Mouse (Mus musculus): ENCODE measurements around the gene Lrch4. TPM values are rescaled to one million over a fixed set of nuclear protein-coding genes. Genes with fewer than 3 reads are reported as not detected.

The Lrch4 gene
- polyA plus RNA-seq, 1 experiment from 2014 or later: 42.6 TPM

- no peaks in the 10 kb centered on the region for H3K36me3 ChIP-seq (ENCODE audit: insufficient read depth, low read length)
- no peak overlapping the region for H3K4me2 ChIP-seq (ENCODE audit: low read length)
- ATAC-seq (replicated peaks; ENCODE audit: low FRiP score, low read depth) (no peak), DNase-seq (ENCODE audit: low spot score) (no peak)
- no peak overlapping the region for H3K4me3 ChIP-seq (replicated peaks; ENCODE audit: low read depth, low read length)
- TF ChIP-seq CTCF (IDR thresholded peaks at IDR 0.05; ENCODE audit: low read depth): no peak
- H3K9ac ChIP-seq (ENCODE audit: low read depth, low read length): no peak overlapping the region
- no peaks in the 10 kb centered on the region for H3K27me3 ChIP-seq (ENCODE audit: insufficient read depth, low read length)
- 80% methylated on average over 7 of the region's 7 CpGs for WGBS
- H3K27ac ChIP-seq: no peak overlapping the region
- no peaks in the 10 kb centered on the region for H3K9me3 ChIP-seq (replicated peaks; ENCODE audit: low read length)
- H3K4me1 ChIP-seq (replicated peaks; ENCODE audit: insufficient read depth, low read length): peaks cover 6% of the 10 kb centered on the region; the same call in 1 of the 2 replicates
Observed at GRCm38 (mm10) chr5:137595921-137596320, 33.0 kb upstream of the Lrch4 start.

- WGBS: 29% methylated on average over 29 of the region's 30 CpGs
- no peak for TF ChIP-seq CTCF (IDR thresholded peaks at IDR 0.05; ENCODE audit: low read depth)
- Histone ChIP-seq H3K4me1 (replicated peaks; ENCODE audit: insufficient read depth, low read length) (peaks cover 6% of the 10 kb centered on the region; the same call in 1 of the 2 replicates), H3K36me3 (ENCODE audit: insufficient read depth, low read length) (no peaks in the 10 kb centered on the region), H3K4me2 (ENCODE audit: low read length) (peak overlapping the region; percentile 31; the same call in 1 of the 2 replicates), H3K9ac (ENCODE audit: low read depth, low read length) (no peak overlapping the region), H3K9me3 (replicated peaks; ENCODE audit: low read length) (no peaks in the 10 kb centered on the region), H3K4me3 (replicated peaks; ENCODE audit: low read depth, low read length) (no peak overlapping the region), H3K27me3 (ENCODE audit: insufficient read depth, low read length) (no peaks in the 10 kb centered on the region), H3K27ac (peak overlapping the region; percentile 14; the same call in 1 of the 2 replicates)
- no peak for ATAC-seq (replicated peaks; ENCODE audit: low FRiP score, low read depth)
- DNase-seq (ENCODE audit: low spot score): peak; percentile 45
Observed at GRCm38 (mm10) chr5:137596601-137597261, 32.2 kb upstream of the Lrch4 start.

GRCm38 (mm10) chr5:137597625-137598024 is 31.3 kb upstream of the Lrch4 start:
- no peaks in the 10 kb centered on the region for H3K36me3 ChIP-seq (ENCODE audit: insufficient read depth, low read length)
- no peak overlapping the region for H3K4me2 ChIP-seq (ENCODE audit: low read length)
- no peak for ATAC-seq (replicated peaks; ENCODE audit: low FRiP score, low read depth)
- H3K9ac ChIP-seq (ENCODE audit: low read depth, low read length): no peak overlapping the region
- no peaks in the 10 kb centered on the region for H3K27me3 ChIP-seq (ENCODE audit: insufficient read depth, low read length)
- H3K27ac ChIP-seq: no peak overlapping the region
- no peak for TF ChIP-seq CTCF (IDR thresholded peaks at IDR 0.05; ENCODE audit: low read depth)
- H3K4me3 ChIP-seq (replicated peaks; ENCODE audit: low read depth, low read length): no peak overlapping the region
- H3K4me1 ChIP-seq (replicated peaks; ENCODE audit: insufficient read depth, low read length): peaks cover 6% of the 10 kb centered on the region
- DNase-seq (ENCODE audit: low spot score): no peak
- no peaks in the 10 kb centered on the region for H3K9me3 ChIP-seq (replicated peaks; ENCODE audit: low read length)
- 97% methylated on average over 6 of the region's 6 CpGs for WGBS

- no peaks in the 10 kb centered on the region for H3K36me3 ChIP-seq (ENCODE audit: insufficient read depth, low read length)
- H3K4me3 ChIP-seq (replicated peaks; ENCODE audit: low read depth, low read length): no peak overlapping the region
- H3K27me3 ChIP-seq (ENCODE audit: insufficient read depth, low read length): no peaks in the 10 kb centered on the region
- no peak overlapping the region for H3K4me2 ChIP-seq (ENCODE audit: low read length)
- H3K4me1 ChIP-seq (replicated peaks; ENCODE audit: insufficient read depth, low read length): peaks cover 10% of the 10 kb centered on the region
- ATAC-seq (replicated peaks; ENCODE audit: low FRiP score, low read depth) (no peak), DNase-seq (ENCODE audit: low spot score) (no peak)
- no peak for TF ChIP-seq CTCF (IDR thresholded peaks at IDR 0.05; ENCODE audit: low read depth)
- 72% methylated on average over 2 of the region's 2 CpGs for WGBS
- no peak overlapping the region for H3K9ac ChIP-seq (ENCODE audit: low read depth, low read length)
- H3K9me3 ChIP-seq (replicated peaks; ENCODE audit: low read length): no peaks in the 10 kb centered on the region
- no peak overlapping the region for H3K27ac ChIP-seq
Observed at GRCm38 (mm10) chr5:137598100-137598826, 30.7 kb upstream of the Lrch4 start.

GRCm38 (mm10) chr5:137599600-137599999 is 29.3 kb upstream of the Lrch4 start:
- WGBS: 34% methylated on average over 9 of the region's 9 CpGs
- Histone ChIP-seq H3K4me1 (replicated peaks; ENCODE audit: insufficient read depth, low read length) (peaks cover 10% of the 10 kb centered on the region), H3K9me3 (replicated peaks; ENCODE audit: low read length) (no peaks in the 10 kb centered on the region), H3K4me2 (ENCODE audit: low read length) (peak overlapping the region; percentile 97), H3K9ac (ENCODE audit: low read depth, low read length) (peak overlapping the region; percentile 78), H3K36me3 (ENCODE audit: insufficient read depth, low read length) (no peaks in the 10 kb centered on the region), H3K4me3 (replicated peaks; ENCODE audit: low read depth, low read length) (peak overlapping the region; percentile 72), H3K27me3 (ENCODE audit: insufficient read depth, low read length) (no peaks in the 10 kb centered on the region), H3K27ac (peak overlapping the region; percentile 83)
- ATAC-seq (replicated peaks; ENCODE audit: low FRiP score, low read depth) (no peak), DNase-seq (ENCODE audit: low spot score) (peak; percentile 43)
- no peak for TF ChIP-seq CTCF (IDR thresholded peaks at IDR 0.05; ENCODE audit: low read depth)

GRCm38 (mm10) chr5:137600281-137600618 is 28.7 kb upstream of the Lrch4 start:
- under 1% methylated on average over 19 of the region's 19 CpGs for WGBS
- Histone ChIP-seq H3K9ac (ENCODE audit: low read depth, low read length) (peak overlapping the region; percentile 78), H3K27me3 (ENCODE audit: insufficient read depth, low read length) (no peaks in the 10 kb centered on the region), H3K4me1 (replicated peaks; ENCODE audit: insufficient read depth, low read length) (peaks cover 10% of the 10 kb centered on the region), H3K4me3 (replicated peaks; ENCODE audit: low read depth, low read length) (peak overlapping the region; percentile 72), H3K9me3 (replicated peaks; ENCODE audit: low read length) (no peaks in the 10 kb centered on the region), H3K4me2 (ENCODE audit: low read length) (peak overlapping the region; percentile 97), H3K27ac (peak overlapping the region; percentile 83), H3K36me3 (ENCODE audit: insufficient read depth, low read length) (no peaks in the 10 kb centered on the region)
- peak; percentile 2; the same call in 1 of the 2 replicates for ATAC-seq (replicated peaks; ENCODE audit: low FRiP score, low read depth)
- no peak for TF ChIP-seq CTCF (IDR thresholded peaks at IDR 0.05; ENCODE audit: low read depth)
- DNase-seq (ENCODE audit: low spot score): no peak
